Mouse (Mus musculus) MEL (cell line): ENCODE data around the gene Zfp664. TPM values are rescaled to one million over a fixed set of nuclear protein-coding genes. Genes with fewer than 3 reads are reported as not detected.
A peak's percentile ranks its signal among the peaks of the same experiment; 100 is the strongest.

ENCODE experiments used
- DNase-seq: peaks from one replicate; pipeline ENCODE4 v3.0.0; 2011; ENCODE audit warnings: low read depth, low spot score
- H3K27ac ChIP-seq: 2 replicates; pipeline ENCODE4 v1.5.1; 2012; ENCODE audit warnings: low read depth, mild to moderate bottlenecking, control low read depth, low read length, moderate library complexity; ENCODE audit not compliant: control insufficient read depth
- H3K27me3 ChIP-seq, 2 experiments: fragments of 150-350 bp in 1 of 2; sonication (generic) in 1 of 2; 2 replicates each; pipeline ENCODE4 v1.6.1; 2012; ENCODE audit warnings: low read length in 2 of 2, mild to moderate bottlenecking in 2 of 2, improper control_type of control experiment in 1 of 2, moderate library complexity in 1 of 2; ENCODE audit not compliant: insufficient read depth in 2 of 2, control insufficient read depth in 1 of 2
- H3K36me3 ChIP-seq, 2 experiments: 2 replicates each; pipeline ENCODE4 v1.6.1; 2012 to 2014; ENCODE audit warnings: low read length in 2 of 2, improper control_type of control experiment in 1 of 2, inconsistent platforms in 1 of 2, mild to moderate bottlenecking in 1 of 2; ENCODE audit not compliant: insufficient read depth in 2 of 2, control insufficient read depth in 1 of 2
- H3K4me1 ChIP-seq, 2 experiments: fragments of 150-350 bp in 1 of 2; sonication (generic) in 1 of 2; 2 replicates each; pipeline ENCODE4 v1.6.1; 2012; ENCODE audit warnings: low read length in 2 of 2, improper control_type of control experiment in 1 of 2, mild to moderate bottlenecking in 1 of 2; ENCODE audit not compliant: insufficient read depth in 2 of 2, control insufficient read depth in 1 of 2
- H3K4me3 ChIP-seq, 2 experiments: fragments of 150-350 bp in 1 of 2; sonication (generic) in 1 of 2; 2 replicates each; pipeline ENCODE4 v1.5.1; 2012; ENCODE audit warnings: low read depth in 2 of 2, low read length in 2 of 2, mild to moderate bottlenecking in 2 of 2, moderate library complexity in 2 of 2, control low read depth in 1 of 2, improper control_type of control experiment in 1 of 2; ENCODE audit not compliant: control insufficient read depth in 1 of 2, insufficient read depth in 1 of 2
- H3K79me2 ChIP-seq: 2 replicates; pipeline ENCODE4 v1.6.1; 2012; ENCODE audit warnings: mild to moderate bottlenecking, low read length, moderate library complexity; ENCODE audit not compliant: control insufficient read depth, poor library complexity, insufficient read depth
- H3K9ac ChIP-seq: 2 replicates; pipeline ENCODE4 v1.6.1; 2012; ENCODE audit warnings: low read depth, mild to moderate bottlenecking, control low read depth, low read length, moderate library complexity; ENCODE audit not compliant: control insufficient read depth, poor library complexity, severe bottlenecking
- H3K9me3 ChIP-seq: fragments of 150-350 bp; sonication (generic); replicated peaks from 2 replicates; pipeline ENCODE4 v1.6.1; 2012; ENCODE audit warnings: mild to moderate bottlenecking, low read length, improper control_type of control experiment, moderate library complexity; ENCODE audit not compliant: insufficient read depth
- CHD2 ChIP-seq: IDR thresholded peaks from 2 replicates; pipeline ENCODE4 v1.6.1; 2011; ENCODE audit warnings: low read length, improper control_type of control experiment
- CTCF ChIP-seq, 3 experiments: IDR thresholded peaks in 2 of 3; conservative IDR thresholded peaks in 1 of 3; 2 replicates each; pipeline ENCODE4 v1.5.1; 2011 to 2012; ENCODE audit warnings: low read length in 3 of 3, low read depth in 2 of 3, mild to moderate bottlenecking in 2 of 3, improper control_type of control experiment in 1 of 3, inconsistent platforms in 1 of 3, mixed read lengths in 1 of 3, moderate library complexity in 1 of 3; ENCODE audit not compliant: control insufficient read depth in 1 of 3, insufficient read depth in 1 of 3, poor library complexity in 1 of 3, severe bottlenecking in 1 of 3
- E2F4 ChIP-seq: IDR thresholded peaks from 2 replicates; pipeline ENCODE4 v1.6.1; 2011; ENCODE audit warnings: low read depth, low read length, improper control_type of control experiment, borderline replicate concordance
- ELF1 ChIP-seq: IDR thresholded peaks from 2 replicates; pipeline ENCODE4 v1.6.1; 2014; ENCODE audit warnings: low read depth, mild to moderate bottlenecking, inconsistent platforms, low read length, improper control_type of control experiment, moderate library complexity
- EP300 ChIP-seq, 2 experiments: IDR thresholded peaks; 2 replicates each; pipeline ENCODE4 v1.6.1; 2011; ENCODE audit warnings: improper control_type of control experiment in 2 of 2, low read length in 2 of 2, low read depth in 1 of 2, mild to moderate bottlenecking in 1 of 2
- ETS1 ChIP-seq: IDR thresholded peaks from 2 replicates; pipeline ENCODE4 v1.6.1; 2012; ENCODE audit warnings: low read depth, mild to moderate bottlenecking, inconsistent platforms, low read length, improper control_type of control experiment, moderate library complexity
- GATA1 ChIP-seq: IDR thresholded peaks from 2 replicates; pipeline ENCODE4 v1.6.1; 2011; ENCODE audit warnings: low read depth, low read length, improper control_type of control experiment
- MEF2A ChIP-seq: IDR thresholded peaks from 2 replicates; pipeline ENCODE4 v1.6.1; 2014; ENCODE audit warnings: low read depth, mild to moderate bottlenecking, inconsistent platforms, low read length, improper control_type of control experiment; ENCODE audit not compliant: poor library complexity, insufficient replicate concordance, severe bottlenecking; ENCODE audit errors: extremely low read depth
- MXI1 ChIP-seq: IDR thresholded peaks from 2 replicates; pipeline ENCODE4 v1.6.1; 2011; ENCODE audit warnings: mild to moderate bottlenecking, low read depth, low read length, improper control_type of control experiment
- MYB ChIP-seq: IDR thresholded peaks from 2 replicates; pipeline ENCODE4 v1.6.1; 2011; ENCODE audit warnings: mild to moderate bottlenecking, low read depth, low read length, improper control_type of control experiment
- MYC ChIP-seq: IDR thresholded peaks from 2 replicates; pipeline ENCODE4 v1.6.1; 2011; ENCODE audit warnings: low read depth, mild to moderate bottlenecking, low read length, improper control_type of control experiment, moderate library complexity
- NELFE ChIP-seq: IDR thresholded peaks from 2 replicates; pipeline ENCODE4 v1.6.1; 2011; ENCODE audit warnings: low read depth, low read length, improper control_type of control experiment
- NRF1 ChIP-seq: IDR thresholded peaks from 2 replicates; pipeline ENCODE4 v1.6.1; 2014; ENCODE audit warnings: low read depth, mild to moderate bottlenecking, inconsistent platforms, low read length, improper control_type of control experiment, moderate library complexity; ENCODE audit not compliant: poor library complexity, insufficient read depth, severe bottlenecking
- RCOR1 ChIP-seq: IDR thresholded peaks from 2 replicates; pipeline ENCODE4 v1.6.1; 2012; ENCODE audit warnings: low read depth, mild to moderate bottlenecking, inconsistent platforms, low read length, improper control_type of control experiment
- TAL1 ChIP-seq: IDR thresholded peaks from 2 replicates; pipeline ENCODE4 v1.6.1; 2012; ENCODE audit warnings: mild to moderate bottlenecking, inconsistent platforms, low read length, moderate library complexity, mixed read lengths
- TBP ChIP-seq: IDR thresholded peaks from 2 replicates; pipeline ENCODE4 v1.8.0; 2011; ENCODE audit warnings: low read depth, low read length, improper control_type of control experiment
- TCF12 ChIP-seq: IDR thresholded peaks from 2 replicates; pipeline ENCODE4 v1.6.1; 2014; ENCODE audit warnings: low read depth, mild to moderate bottlenecking, inconsistent platforms, low read length, improper control_type of control experiment, moderate library complexity
- UBTF ChIP-seq: IDR thresholded peaks from 2 replicates; pipeline ENCODE4 v1.6.1; 2012; ENCODE audit warnings: low read depth, mild to moderate bottlenecking, inconsistent platforms, low read length, improper control_type of control experiment, moderate library complexity, borderline replicate concordance; ENCODE audit not compliant: insufficient read depth
- USF1 ChIP-seq: IDR thresholded peaks from 2 replicates; pipeline ENCODE4 v1.6.1; 2014; ENCODE audit warnings: low read depth, mild to moderate bottlenecking, inconsistent platforms, low read length, improper control_type of control experiment, moderate library complexity
- polyA plus RNA-seq, 2 experiments: library from polyadenylated mRNA; stranded (reverse) in 1 of 2; unstranded in 1 of 2; fragments of >175 nt in 1 of 2; fragments of >200 nt in 1 of 2; gene quantifications; 2 replicates each; pipeline versions ENCODE4 v1.2.1 to v1.2.4; 2012; ENCODE audit warnings: low replicate concordance in 2 of 2, low read depth in 1 of 2; ENCODE audit not compliant: insufficient read length in 2 of 2, insufficient read depth in 1 of 2, missing spikeins in 1 of 2
- total RNA-seq: library from RNA; depleted of rRNA; stranded (reverse); fragments of 300-350 nt; gene quantifications from 2 replicates; pipeline ENCODE4 v1.2.3, GENCODE M21; 2012

Gene Zfp664
- total and polyA plus RNA-seq, 3 experiments, result 18.6 to 205 (median 37.7) TPM

DNA sequence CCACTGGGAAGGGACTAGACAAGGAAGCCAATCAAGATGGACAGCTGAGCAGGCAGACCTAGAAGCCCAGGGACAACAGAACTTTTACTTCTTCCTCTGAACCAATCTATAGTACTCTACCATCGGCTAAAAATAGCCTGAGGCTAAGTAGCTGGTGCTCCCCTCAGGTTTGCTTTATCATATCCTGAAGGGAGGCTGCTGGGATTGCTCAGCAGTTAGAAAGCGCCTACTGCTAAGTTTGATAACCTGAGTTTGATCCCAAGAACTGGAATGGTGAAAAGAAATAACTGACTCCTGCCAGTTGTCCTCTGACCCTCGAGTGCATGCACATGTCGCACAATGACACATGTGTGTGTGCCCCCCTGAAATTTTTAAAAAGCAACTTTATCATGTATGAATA lies 17.6 kb upstream of the Zfp664 start:
- H3K27me3 ChIP-seq, result no peaks in the 10 kb centered on the region
- peak; percentile 38 for DNase-seq
- TF ChIP-seq ELF1, result no peak
- peak; percentile 66; the same call in 1 of the 2 replicates for TF ChIP-seq TCF12
- TF ChIP-seq NELFE, result no peak
- no peak for TF ChIP-seq NRF1
- no peak for TF ChIP-seq USF1
- TF ChIP-seq TAL1, result peak; percentile 25; the same call in 1 of the 2 replicates
- 0 out of 2 replicates have a peak, but pooled peaks have one; percentile 38 for TF ChIP-seq ETS1
- no peak for TF ChIP-seq MYB
- TF ChIP-seq CTCF (IDR thresholded peaks at IDR 0.05 in 2 of 3, conservative IDR thresholded peaks at IDR 0.05 in 1 of 3; ENCODE audit: control insufficient read depth in 1 of 3, insufficient read depth in 1 of 3, low read depth in 2 of 3, low read length in 3 of 3, poor library complexity in 1 of 3, severe bottlenecking in 1 of 3), result no peak
- no peak for TF ChIP-seq CHD2
- TF ChIP-seq GATA1, result peak; percentile 41; the same call in 1 of the 2 replicates
- TF ChIP-seq MEF2A, result peak; percentile 70; the same call in 1 of the 2 replicates
- TF ChIP-seq E2F4, result no peak
- TF ChIP-seq RCOR1, result peak; percentile 59; the same call in 1 of the 2 replicates
- 0 out of 2 replicates have a peak, but pooled peaks have one; percentile 25 for TF ChIP-seq TBP
- TF ChIP-seq EP300 (IDR thresholded peaks at IDR 0.05; ENCODE audit: low read depth in 1 of 2, low read length in 2 of 2), result peak; percentile 50 to 61; a peak in 2 of 4 replicates
- TF ChIP-seq UBTF, result no peak
- no peak for TF ChIP-seq MYC
- no peak overlapping the region for H3K4me3 ChIP-seq
- no peaks in the 10 kb centered on the region for H3K9me3 ChIP-seq
- peaks cover 19 to 21% of the 10 kb centered on the region in 2 experiments for H3K4me1 ChIP-seq
- H3K36me3 ChIP-seq, result peaks cover 2 to 28% of the 10 kb centered on the region in 2 experiments; a peak in 3 of 4 replicates
- H3K79me2 ChIP-seq, result no peaks in the 10 kb centered on the region
- H3K9ac ChIP-seq, result no peak overlapping the region
- no peak overlapping the region for H3K27ac ChIP-seq

DNA sequence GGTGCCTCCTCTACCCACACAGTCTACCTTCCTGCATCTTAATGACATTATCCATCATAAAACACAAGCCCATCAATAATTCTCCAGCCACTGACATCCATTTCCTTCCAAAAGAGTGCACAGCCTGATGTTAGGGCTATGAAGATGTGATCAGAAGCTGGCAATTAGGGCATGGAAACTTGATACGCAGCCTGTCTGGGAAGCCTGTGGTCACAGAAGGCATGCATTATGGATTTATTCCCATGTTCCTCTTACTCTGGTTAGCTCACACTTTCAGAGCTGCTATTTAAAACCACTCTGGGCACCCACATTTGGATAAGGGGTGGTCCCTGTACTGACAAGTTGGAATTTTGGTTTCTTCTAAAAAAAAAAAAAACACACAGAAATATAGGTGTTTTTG lies 15.5 kb upstream of the Zfp664 start:
- Histone ChIP-seq H3K9ac (no peak overlapping the region), H3K27ac (no peak overlapping the region), H3K9me3 (no peaks in the 10 kb centered on the region), H3K27me3 (no peaks in the 10 kb centered on the region), H3K79me2 (no peaks in the 10 kb centered on the region), H3K4me1 (peaks cover 19 to 21% of the 10 kb centered on the region in 2 experiments), H3K36me3 (peaks cover 2 to 28% of the 10 kb centered on the region in 2 experiments; a peak in 3 of 4 replicates), H3K4me3 (no peak overlapping the region)
- DNase-seq, result no peak
- TF ChIP-seq MXI1 (no peak), GATA1 (no peak)
